8 mouse cellular contexts compared by ENCODE assay signal in genomic region chr10:118049330-118049729, GRCm38 (mm10).
A peak's percentile ranks its signal among the peaks of the same experiment; 100 is the strongest.
DNase-seq lines count a peak whose midpoint lies in the region; ATAC-seq and TF ChIP-seq lines count a peak whose summit lies in the region.

No protein-coding gene starts in this region.

- no peak overlapping the region for H3K4me2 ChIP-seq in intestine, embryonic 15.5 days (replicated peaks)

- 39% methylated on average over 10 of the region's 10 CpGs for WGBS in liver, adult 2 months
- WGBS in intestine, embryonic 15.5 days = 87% methylated on average over 10 of the region's 10 CpGs

- ATAC-seq in intestine, embryonic 15.5 days = no peak

- H3K4me1 ChIP-seq in liver, adult 2 months (ENCODE audit: control insufficient read depth, insufficient read depth, low read length) = peaks cover 2% of the 10 kb centered on the region; the same call in 1 of the 2 replicates
- no peaks in the 10 kb centered on the region for H3K4me1 ChIP-seq in intestine, embryonic 15.5 days (replicated peaks)

- no peak for TF ChIP-seq CTCF in liver, adult 2 months (IDR thresholded peaks at IDR 0.05; ENCODE audit: low read depth, low read length)

- no peak for TF ChIP-seq POLR2A in liver, adult 2 months (IDR thresholded peaks at IDR 0.05; ENCODE audit: extremely low read depth, insufficient read depth, low read length)

- no peaks in the 10 kb centered on the region for H3K79me2 ChIP-seq in liver, adult 2 months (ENCODE audit: control insufficient read depth, insufficient read depth, low read length)

- intact Hi-C loops in heart, postnatal 36 days (cut with DNase I) = loop anchor here (1.0 to 5.0 kb wide), 7 partner anchors 37 to 205 kb away; no protein-coding TSS in a partner anchor

- peak overlapping the region; percentile 49 for H3K27ac ChIP-seq in liver, adult 2 months (replicated peaks; ENCODE audit: insufficient read depth, low read depth, low read length)
- H3K27ac ChIP-seq in intestine, embryonic 15.5 days = no peak overlapping the region

- H3K9ac ChIP-seq in liver, adult 2 months (ENCODE audit: low read depth, low read length) = no peak overlapping the region
- no peak overlapping the region for H3K9ac ChIP-seq in intestine, embryonic 15.5 days

- no peak overlapping the region for H3K4me3 ChIP-seq in liver, adult 2 months (ENCODE audit: insufficient read depth, low read depth, low read length)
- H3K4me3 ChIP-seq in intestine, embryonic 15.5 days (replicated peaks) = no peak overlapping the region

- peak; percentile 50 for DNase-seq in liver, adult 2 months (ENCODE audit: extremely low read depth, low read depth, low spot score)
- no peak for DNase-seq in liver
- DNase-seq in adrenal gland, postnatal 14 days = peak; percentile 87
- peak; percentile 85 to 86 for DNase-seq in cerebellum, postnatal 25 days
- peak; percentile 86 to 87 for DNase-seq in heart, postnatal 36 days
- peak; percentile 37 for DNase-seq in ovary, postnatal 14 days (ENCODE audit: low spot score)
- DNase-seq in c-Kit-positive CD71-positive TER-119-positive erythroid progenitor cells, embryonic 14.5 days (ENCODE audit: low spot score) = no peak

- H3K27me3 ChIP-seq in liver, adult 2 months (ENCODE audit: control insufficient read depth, insufficient read depth, low read length) = no peaks in the 10 kb centered on the region
- no peaks in the 10 kb centered on the region for H3K27me3 ChIP-seq in intestine, embryonic 15.5 days (replicated peaks)

- no peaks in the 10 kb centered on the region for H3K9me3 ChIP-seq in intestine, embryonic 15.5 days

- H3K36me3 ChIP-seq in liver, adult 2 months (ENCODE audit: control insufficient read depth, insufficient read depth, low read length) = no peaks in the 10 kb centered on the region
- no peaks in the 10 kb centered on the region for H3K36me3 ChIP-seq in intestine, embryonic 15.5 days

Comparison
In these comparisons a context has a peak if more than half of its experiments do, and no peak if none do; other contexts are left out.
1. DNase-seq: peak in liver, adult 2 months (single experiment), adrenal gland, postnatal 14 days (single experiment), cerebellum, postnatal 25 days (2 of 2), heart, postnatal 36 days (2 of 2) and ovary, postnatal 14 days (single experiment); none in liver (single experiment) and c-Kit-positive CD71-positive TER-119-positive erythroid progenitor cells, embryonic 14.5 days (single experiment).